Mouse (Mus musculus): ENCODE measurements around the gene Ttc17.

- TF ChIP-seq CTCF (IDR thresholded peaks at IDR 0.05; ENCODE audit: insufficient read depth, low read depth, low read length): no peak
- no peak for TF ChIP-seq POLR2A (IDR thresholded peaks at IDR 0.05; ENCODE audit: insufficient read depth, low read depth, low read length)
Measured at GRCm38 (mm10) chr2:94302393-94302792, 104.1 kb downstream of the Ttc17 start.
